Mouse (Mus musculus) forebrain, postnatal 0 days (tissue): ENCODE results near the gene Tcfl5. TPM values are rescaled to one million over a fixed set of nuclear protein-coding genes. Genes with fewer than 3 reads are reported as not detected.

Experiments used
- ATAC-seq: fragments of 200-750 bp; cut with Nextera tagmentation; 2 replicates; pipeline ENCODE4 v1.8.0; 2017; ENCODE audit warnings: mild to moderate bottlenecking, moderate library complexity
- DNase-seq: peaks from one replicate; pipeline ENCODE4 v3.0.0-alpha.2; 2015
- H3K27ac ChIP-seq: fragments of 300-500 bp; sonication (generic); 2 replicates; pipeline ENCODE4 v1.5.1; 2014; ENCODE audit warnings: low read depth, mild to moderate bottlenecking, antibody characterized with exemption, low read length, moderate library complexity, mixed read lengths
- H3K27me3 ChIP-seq: fragments of 300-500 bp; sonication (generic); 2 replicates; pipeline ENCODE4 v1.6.1; 2014; ENCODE audit warnings: mild to moderate bottlenecking, low read length, mixed read lengths; ENCODE audit not compliant: insufficient read depth
- H3K36me3 ChIP-seq: fragments of 300-500 bp; sonication (generic); 2 replicates; pipeline ENCODE4 v1.6.1; 2014; ENCODE audit warnings: mild to moderate bottlenecking, moderate library complexity; ENCODE audit not compliant: insufficient read depth
- H3K4me1 ChIP-seq: fragments of 300-500 bp; sonication (generic); 2 replicates; pipeline ENCODE4 v1.6.1; 2014; ENCODE audit warnings: antibody characterized with exemption; ENCODE audit not compliant: insufficient read depth
- H3K4me2 ChIP-seq: fragments of 300-500 bp; sonication (generic); 2 replicates; pipeline ENCODE4 v1.6.1; 2014; ENCODE audit warnings: low read depth, mild to moderate bottlenecking, moderate library complexity
- H3K4me3 ChIP-seq: fragments of 300-500 bp; sonication (generic); 2 replicates; pipeline ENCODE4 v1.5.1; 2014; ENCODE audit warnings: low read depth, low read length, mixed read lengths
- H3K9ac ChIP-seq: fragments of 300-500 bp; sonication (generic); 2 replicates; pipeline ENCODE4 v1.6.1; 2014; ENCODE audit warnings: mild to moderate bottlenecking
- H3K9me3 ChIP-seq: fragments of 300-500 bp; sonication (generic); 2 replicates; pipeline ENCODE4 v1.6.1; 2016; ENCODE audit warnings: low read length
- CTCF ChIP-seq: sonication (generic); IDR thresholded peaks from 2 replicates; pipeline ENCODE4 v1.5.1; 2016; ENCODE audit warnings: antibody characterized with exemption, control low read depth, low read depth
- WGBS: fragments of 180-500 bp; shearing (Covaris S2); extraction: QIAGEN DNeasy Blood & Tissue Kit; methylation state at CpG from one replicate; pipeline ENCODE4 v1.1.7; 2014; 5-methylcytosine and 5-hydroxymethylcytosine counted together
- polyA plus RNA-seq: library from polyadenylated mRNA; unstranded; fragments of >200 nt; fragmentation: Nextera tagmentation; extraction: Ambion mirVana; gene quantifications from 2 replicates; pipeline ENCODE4 v1.2.1, GENCODE M21; 2015
- total RNA-seq: library from RNA; depleted of rRNA; stranded (reverse); fragments of >200 nt; gene quantifications from 2 replicates; pipeline ENCODE4 v1.2.3, GENCODE M21; 2014

Tcfl5 gene
- total and polyA plus RNA-seq, 2 experiments from 2014 or later = 1.2 to 5.9 TPM

DNA sequence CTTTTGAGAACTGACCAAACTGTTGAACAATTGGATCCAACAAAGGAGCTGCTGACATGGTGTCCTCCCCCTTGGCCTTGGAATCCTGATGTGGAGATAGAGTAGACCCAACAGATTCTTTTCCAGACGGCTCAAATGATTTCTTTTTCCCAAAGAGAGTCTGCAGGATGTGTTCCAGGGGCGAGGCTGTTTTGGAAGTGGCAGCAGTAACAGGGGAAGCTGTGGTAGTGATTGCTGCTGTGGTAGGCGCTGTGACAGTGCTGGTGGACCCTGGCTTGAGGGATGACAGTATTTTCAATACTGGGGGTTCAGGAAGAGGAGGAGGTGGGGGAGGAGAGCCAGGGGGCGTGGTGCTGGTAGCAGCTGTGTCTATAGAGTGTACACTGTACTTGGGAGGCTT is 19.5 kb upstream of the Tcfl5 start:
- no peak for TF ChIP-seq CTCF
- Histone ChIP-seq H3K4me2 (no peak overlapping the region), H3K4me3 (no peak overlapping the region), H3K27ac (no peak overlapping the region), H3K27me3 (no peaks in the 10 kb centered on the region), H3K36me3 (peaks cover 34% of the 10 kb centered on the region), H3K9me3 (no peaks in the 10 kb centered on the region), H3K9ac (no peak overlapping the region), H3K4me1 (no peaks in the 10 kb centered on the region)
- 85% methylated on average over 4 of the region's 4 CpGs for WGBS
- ATAC-seq (no peak), DNase-seq (no peak)

DNA sequence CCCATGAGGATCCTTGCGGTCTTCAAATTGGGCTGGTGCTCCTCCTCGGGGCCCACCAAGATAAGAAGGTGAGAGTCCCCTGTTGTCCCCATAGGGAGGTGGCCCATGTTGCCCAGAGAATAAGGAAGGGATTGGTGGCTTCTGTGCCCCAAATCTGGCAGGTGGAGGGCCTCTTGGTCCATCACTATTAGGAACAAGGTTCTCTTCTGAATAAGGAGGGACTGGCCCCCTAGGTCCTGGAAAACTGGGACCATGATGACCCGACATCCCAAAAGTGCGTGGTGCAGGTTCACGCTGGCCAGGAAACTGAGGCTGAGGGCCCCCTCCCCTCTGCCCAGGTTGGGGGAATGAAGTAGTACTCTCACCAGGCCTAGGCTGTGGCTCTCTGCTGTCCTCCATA is 18.0 kb upstream of the Tcfl5 start:
- no peak for DNase-seq
- no peak overlapping the region for H3K4me2 ChIP-seq

DNA sequence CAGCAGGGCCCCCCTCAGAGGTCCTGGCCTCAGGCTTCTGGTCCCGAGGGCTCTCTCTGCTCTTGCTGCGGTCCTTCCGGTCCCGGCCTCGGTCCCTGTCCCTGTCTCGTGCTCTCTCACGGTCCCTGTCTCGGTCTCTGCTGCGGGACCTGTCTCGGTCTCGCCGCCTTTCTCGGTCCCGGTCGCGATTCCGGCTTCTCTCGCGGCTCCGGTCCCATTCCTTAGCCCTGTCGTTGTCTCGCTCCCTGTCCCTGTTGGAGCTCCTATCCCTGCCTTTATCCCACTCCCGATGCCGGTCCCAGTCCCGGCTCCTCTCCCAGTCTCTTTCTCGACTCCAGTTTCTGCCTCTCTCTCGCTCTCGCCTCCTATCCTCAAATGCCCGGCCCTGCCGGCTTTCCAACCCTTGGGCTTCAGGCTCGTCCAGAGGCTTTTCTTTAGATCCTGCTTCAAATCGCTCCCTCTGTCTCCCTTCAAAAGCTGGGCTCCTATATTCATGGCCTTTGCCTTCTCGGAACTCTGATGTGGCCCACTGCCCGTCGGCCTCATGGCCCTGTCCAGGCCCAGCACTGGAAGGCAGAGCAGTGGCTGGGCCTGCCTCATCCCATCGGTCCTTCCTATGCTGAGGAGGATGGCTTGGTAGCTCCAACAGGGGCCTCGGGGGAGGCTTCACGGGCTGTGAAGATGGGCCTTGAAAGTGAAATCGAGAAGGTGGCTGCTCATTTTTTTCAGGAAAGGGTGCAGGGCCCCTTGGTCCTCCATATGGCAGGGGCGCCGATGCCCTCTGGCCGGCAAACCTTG is 17.0 kb upstream of the Tcfl5 start:
- Histone ChIP-seq H3K4me1 (no peaks in the 10 kb centered on the region), H3K27me3 (no peaks in the 10 kb centered on the region), H3K9ac (peak overlapping the region; percentile 37), H3K27ac (no peak overlapping the region), H3K36me3 (peaks cover 10% of the 10 kb centered on the region; the same call in 1 of the 2 replicates), H3K9me3 (no peaks in the 10 kb centered on the region), H3K4me2 (peak overlapping the region; percentile 35), H3K4me3 (no peak overlapping the region)
- no peak for DNase-seq
- no peak for ATAC-seq
- TF ChIP-seq CTCF = no peak
- WGBS = 25% methylated on average over 42 of the region's 42 CpGs

More for the DNA sequence above, 18.0 kb upstream of the Tcfl5 start:
- H3K27me3 ChIP-seq = no peaks in the 10 kb centered on the region
- H3K36me3 ChIP-seq = peaks cover 19% of the 10 kb centered on the region
- TF ChIP-seq CTCF = no peak
- no peak overlapping the region for H3K27ac ChIP-seq
- no peaks in the 10 kb centered on the region for H3K9me3 ChIP-seq
- H3K4me3 ChIP-seq = no peak overlapping the region
- ATAC-seq = no peak
- no peak overlapping the region for H3K9ac ChIP-seq
- no peaks in the 10 kb centered on the region for H3K4me1 ChIP-seq
- whole genome bisulfite sequencing = 92% methylated on average over 5 of the region's 5 CpGs

DNA sequence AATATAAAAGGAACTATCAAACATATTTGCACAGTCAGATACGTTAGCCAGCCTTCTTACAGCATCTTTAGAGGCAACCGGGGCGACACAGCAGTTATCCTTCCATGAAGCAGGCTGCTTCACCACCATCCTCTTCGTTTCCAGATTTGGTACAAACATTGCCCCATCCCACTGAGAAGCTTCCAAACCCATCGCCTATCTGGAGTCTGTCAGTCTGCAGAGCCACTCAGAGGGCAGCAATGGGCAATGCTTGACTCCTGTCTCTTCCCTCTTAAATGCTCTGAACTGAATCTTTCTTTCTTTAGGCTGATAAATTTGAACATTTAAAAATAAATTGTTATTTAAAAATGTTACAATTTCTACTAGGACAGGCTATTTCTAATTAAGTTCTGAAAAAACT is 15.9 kb upstream of the Tcfl5 start:
- no peak for ATAC-seq
- H3K4me3 ChIP-seq = no peak overlapping the region
- no peak overlapping the region for H3K9ac ChIP-seq
- 0 out of 2 replicates have a peak, but pooled peaks cover 7% of the 10 kb centered on the region for H3K36me3 ChIP-seq
- 90% methylated on average over 5 of the region's 5 CpGs for WGBS
- no peak for TF ChIP-seq CTCF
- H3K27ac ChIP-seq = no peak overlapping the region
- DNase-seq = no peak
- H3K4me2 ChIP-seq = no peak overlapping the region
- H3K9me3 ChIP-seq = no peaks in the 10 kb centered on the region
- no peaks in the 10 kb centered on the region for H3K4me1 ChIP-seq
- no peaks in the 10 kb centered on the region for H3K27me3 ChIP-seq

DNA sequence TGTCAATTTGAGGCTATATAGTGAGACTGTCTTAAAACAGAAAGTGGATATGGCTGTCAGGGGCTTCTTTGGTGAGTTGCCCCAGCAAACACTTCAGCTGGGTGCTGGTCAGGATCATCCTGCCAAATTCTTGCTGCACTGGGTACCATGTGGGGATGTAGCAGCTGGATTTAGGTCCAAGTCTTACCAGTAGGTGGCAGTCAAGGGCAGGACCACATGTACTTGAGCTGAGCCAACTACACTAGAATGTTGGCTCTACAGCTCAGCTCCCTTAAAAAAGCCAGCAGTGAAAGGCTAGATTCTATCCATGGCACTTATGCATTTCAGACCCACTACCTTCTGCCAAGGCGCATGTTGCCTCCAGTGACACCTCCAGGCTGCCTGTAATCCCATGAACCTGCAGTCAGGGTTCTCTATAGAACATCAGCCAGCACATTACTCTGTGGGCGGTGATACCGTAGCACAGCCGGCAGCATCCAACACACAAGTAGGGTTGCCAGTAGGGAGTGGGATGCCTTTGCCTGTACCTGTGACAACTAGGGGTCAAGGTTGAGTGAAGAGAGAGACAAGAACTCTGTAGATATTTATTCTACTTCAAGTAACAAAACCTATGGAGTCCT is 15.0 kb upstream of the Tcfl5 start:
- Histone ChIP-seq H3K36me3 (0 out of 2 replicates have a peak, but pooled peaks cover 7% of the 10 kb centered on the region), H3K4me3 (no peak overlapping the region), H3K9me3 (no peaks in the 10 kb centered on the region), H3K27ac (no peak overlapping the region), H3K9ac (no peak overlapping the region), H3K4me2 (no peak overlapping the region), H3K27me3 (no peaks in the 10 kb centered on the region), H3K4me1 (no peaks in the 10 kb centered on the region)
- WGBS = 75% methylated on average over 4 of the region's 4 CpGs
- peak; percentile 86 for TF ChIP-seq CTCF
- ATAC-seq (peak; percentile 83), DNase-seq (peak; percentile 83)

DNA sequence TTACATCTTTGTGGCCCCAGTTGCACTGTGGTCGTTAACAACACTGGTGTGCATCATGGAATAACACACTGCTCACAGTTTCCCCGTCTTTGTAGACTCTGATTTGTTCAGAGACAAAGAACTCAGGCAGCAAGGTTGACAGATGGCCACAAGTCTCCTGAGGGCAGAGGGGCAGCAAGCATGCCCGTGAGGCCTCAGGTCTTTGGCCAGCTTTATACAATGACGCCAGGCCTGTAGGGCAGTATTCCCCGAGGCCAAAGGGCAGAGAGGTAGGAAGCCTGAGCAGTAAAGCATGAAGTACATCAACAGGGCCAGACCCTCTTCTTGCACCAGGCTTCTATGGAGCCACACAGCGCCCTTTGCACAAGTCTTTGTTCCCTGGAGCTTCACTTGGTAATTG is 12.6 kb upstream of the Tcfl5 start:
- WGBS = 57% methylated on average over 6 of the region's 6 CpGs
- no peak for ATAC-seq
- no peak overlapping the region for H3K27ac ChIP-seq

DNA sequence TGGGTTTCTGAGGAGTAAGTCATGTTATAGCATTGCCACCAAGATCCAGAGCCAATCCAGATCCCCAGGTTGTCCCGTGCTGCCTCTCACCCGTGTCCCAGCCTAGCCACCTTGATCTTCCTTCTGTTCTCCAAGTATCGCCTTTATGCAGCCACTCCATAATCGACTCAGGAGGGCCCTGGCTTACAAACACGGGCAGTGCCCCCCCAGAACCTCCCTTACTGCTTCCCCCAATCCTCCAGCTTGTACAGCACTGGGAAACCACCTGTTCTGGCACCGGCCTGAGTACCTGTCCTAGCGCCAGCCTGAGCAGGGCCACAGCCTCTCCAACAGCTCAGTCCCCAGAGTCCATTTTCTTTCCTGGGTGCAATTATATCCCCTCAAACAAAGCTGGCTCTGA is 12.2 kb upstream of the Tcfl5 start:
- WGBS = 82% methylated on average over 7 of the region's 7 CpGs
- no peak for DNase-seq

More for the DNA sequence above, 12.6 kb upstream of the Tcfl5 start:
- H3K9ac ChIP-seq = no peak overlapping the region
- H3K4me3 ChIP-seq = no peak overlapping the region
- no peak for TF ChIP-seq CTCF
- H3K4me2 ChIP-seq = no peak overlapping the region
- no peaks in the 10 kb centered on the region for H3K9me3 ChIP-seq
- no peaks in the 10 kb centered on the region for H3K4me1 ChIP-seq
- no peak for DNase-seq
- H3K36me3 ChIP-seq = no peaks in the 10 kb centered on the region
- no peaks in the 10 kb centered on the region for H3K27me3 ChIP-seq

More for the DNA sequence above, 12.2 kb upstream of the Tcfl5 start:
- Histone ChIP-seq H3K4me2 (no peak overlapping the region), H3K9me3 (no peaks in the 10 kb centered on the region), H3K36me3 (no peaks in the 10 kb centered on the region), H3K9ac (no peak overlapping the region), H3K4me1 (no peaks in the 10 kb centered on the region), H3K27ac (no peak overlapping the region), H3K27me3 (no peaks in the 10 kb centered on the region), H3K4me3 (no peak overlapping the region)
- ATAC-seq = no peak
- TF ChIP-seq CTCF = no peak
